Comparison of ENCODE assay signal across 13 mouse cellular contexts in genomic region chr4:153929921-153930320, GRCm38 (mm10). TPM values are rescaled to one million over a fixed set of nuclear protein-coding genes. Genes with fewer than 3 reads are reported as not detected.
A peak's percentile ranks its signal among the peaks of the same experiment; 100 is the strongest.
DNase-seq lines count a peak whose midpoint lies in the region; ATAC-seq lines count a peak whose summit lies in the region.
"Had no signal": no experiment of that assay in that cellular context is flagged by ENCODE, and none has a peak within 500 bp of the region (broad histone marks: within the 10 kb centered on the region; RNA-seq: fewer than 3 reads in every experiment).

No protein-coding gene starts in this region.

- no peaks in the 10 kb centered on the region for H3K36me3 ChIP-seq in midbrain, embryonic 13.5 days
- no peaks in the 10 kb centered on the region for H3K36me3 ChIP-seq in midbrain, embryonic 10.5 days
- H3K36me3 ChIP-seq in hindbrain, embryonic 16.5 days (ENCODE audit: control insufficient read depth, insufficient read depth, low read length): no peaks in the 10 kb centered on the region

- WGBS in midbrain, embryonic 13.5 days: 67% methylated on average over 4 of the region's 4 CpGs
- 84% methylated on average over 4 of the region's 4 CpGs for WGBS in midbrain, embryonic 10.5 days
- 51% methylated on average over 4 of the region's 4 CpGs for WGBS in hindbrain, embryonic 16.5 days

- H3K4me2 ChIP-seq in midbrain, embryonic 13.5 days (replicated peaks): no peak overlapping the region
- H3K4me2 ChIP-seq in hindbrain, embryonic 16.5 days (ENCODE audit: low read length): no peak overlapping the region

- no peak overlapping the region for H3K9ac ChIP-seq in midbrain, embryonic 13.5 days (replicated peaks)
- H3K9ac ChIP-seq in hindbrain, embryonic 16.5 days (ENCODE audit: low read depth, low read length): no peak overlapping the region

- no peak overlapping the region for H3K4me3 ChIP-seq in midbrain, embryonic 13.5 days (replicated peaks)
- H3K4me3 ChIP-seq in midbrain, embryonic 10.5 days: no peak overlapping the region
- H3K4me3 ChIP-seq in hindbrain, embryonic 16.5 days (ENCODE audit: low read length): no peak overlapping the region

- H3K9me3 ChIP-seq in midbrain, embryonic 13.5 days: no peaks in the 10 kb centered on the region
- no peaks in the 10 kb centered on the region for H3K9me3 ChIP-seq in midbrain, embryonic 10.5 days (replicated peaks)
- H3K9me3 ChIP-seq in hindbrain, embryonic 16.5 days (ENCODE audit: control insufficient read depth, low read length): no peaks in the 10 kb centered on the region

- peak; percentile 20 for DNase-seq in cerebellum, adult 11-12 months
- DNase-seq in cerebellum, adult 8-10 months: no peak
- no peak for DNase-seq in midbrain, embryonic 10.5 days (ENCODE audit: low spot score)
- peak; percentile 65 to 69 for DNase-seq in layer of hippocampus, postnatal 36 days
- DNase-seq in adrenal gland, postnatal 4 days (ENCODE audit: low spot score in 2 of 2): no peak
- DNase-seq in frontal cortex, postnatal 10 days (ENCODE audit: low spot score in 2 of 2): no peak
- DNase-seq: adrenal gland, postnatal 14 days; heart, postnatal 4 days; kidney, adult 8-10 months; lung, adult 2 months; thymus, adult 2 months had no signal

- H3K27ac ChIP-seq in midbrain, embryonic 13.5 days: no peak overlapping the region
- H3K27ac ChIP-seq in midbrain, embryonic 10.5 days (replicated peaks): no peak overlapping the region
- no peak overlapping the region for H3K27ac ChIP-seq in hindbrain, embryonic 16.5 days (ENCODE audit: low read depth, low read length)

- ATAC-seq in midbrain, embryonic 13.5 days: peak; percentile 50; the same call in 1 of the 2 replicates
- ATAC-seq in hindbrain, embryonic 16.5 days: peak; percentile 30; the same call in 1 of the 2 replicates

- peaks cover 66% of the 10 kb centered on the region for H3K27me3 ChIP-seq in midbrain, embryonic 13.5 days
- H3K27me3 ChIP-seq in midbrain, embryonic 10.5 days (ENCODE audit: low read depth, poor library complexity, severe bottlenecking): no peaks in the 10 kb centered on the region
- H3K27me3 ChIP-seq in hindbrain, embryonic 16.5 days (replicated peaks; ENCODE audit: control insufficient read depth, insufficient read depth, low read length): no peaks in the 10 kb centered on the region

- H3K4me1 ChIP-seq in midbrain, embryonic 13.5 days (replicated peaks): peaks cover 28% of the 10 kb centered on the region
- H3K4me1 ChIP-seq in midbrain, embryonic 10.5 days: peaks cover 4% of the 10 kb centered on the region
- H3K4me1 ChIP-seq in hindbrain, embryonic 16.5 days (ENCODE audit: control insufficient read depth, insufficient read depth, low read depth, low read length): no peaks in the 10 kb centered on the region; the same call in 1 of the 2 replicates

RNA-seq across cellular contexts. Expression of gene A430005L14Rik, which starts 27.1 kb away (rescaled TPM):
- 68.2 and 78.9 TPM in 2 replicates for polyA plus RNA-seq in midbrain, embryonic 13.5 days (2015; fragmentation: Nextera tagmentation; extraction: Ambion mirVana)
- polyA plus RNA-seq in midbrain, embryonic 10.5 days (2016; fragmentation: Nextera tagmentation; extraction: Ambion mirVana): 138 and 162 TPM in 2 replicates
- polyA plus RNA-seq in hindbrain, embryonic 16.5 days (2015; fragmentation: Nextera tagmentation; extraction: Ambion mirVana): 53.5 and 55.5 TPM in 2 replicates
- 10 to 100 TPM; 22.4 to 25.1 TPM for total RNA-seq in layer of hippocampus, postnatal 36 days (2021)
- 10 to 100 TPM; 25.1 to 26.9 TPM for total RNA-seq in adrenal gland, postnatal 4 days (2021)

RNA-seq across cellular contexts. Expression of gene Dffb, which starts 45.0 kb away (rescaled TPM):
- polyA plus RNA-seq in midbrain, embryonic 13.5 days (2015; fragmentation: Nextera tagmentation; extraction: Ambion mirVana): 12.0 and 13.0 TPM in 2 replicates
- polyA plus RNA-seq in midbrain, embryonic 10.5 days (2016; fragmentation: Nextera tagmentation; extraction: Ambion mirVana): 13.1 and 14.3 TPM in 2 replicates
- polyA plus RNA-seq in hindbrain, embryonic 16.5 days (2015; fragmentation: Nextera tagmentation; extraction: Ambion mirVana): 8.5 and 9.6 TPM in 2 replicates
- total RNA-seq in layer of hippocampus, postnatal 36 days (2021): 10 to 100 TPM; 12.2 to 16.0 TPM
- total RNA-seq in adrenal gland, postnatal 4 days (2021): 10 to 100 TPM; 13.8 TPM

RNA-seq across cellular contexts. Expression of gene Cep104, which starts 45.1 kb away (rescaled TPM):
- 18.0 and 20.4 TPM in 2 replicates for polyA plus RNA-seq in midbrain, embryonic 13.5 days (2015; fragmentation: Nextera tagmentation; extraction: Ambion mirVana)
- polyA plus RNA-seq in midbrain, embryonic 10.5 days (2016; fragmentation: Nextera tagmentation; extraction: Ambion mirVana): 21.5 and 22.8 TPM in 2 replicates
- 16.5 and 17.1 TPM in 2 replicates for polyA plus RNA-seq in hindbrain, embryonic 16.5 days (2015; fragmentation: Nextera tagmentation; extraction: Ambion mirVana)
- total RNA-seq in layer of hippocampus, postnatal 36 days (2021): 10 to 100 TPM; 32.1 to 38.4 TPM
- total RNA-seq in adrenal gland, postnatal 4 days (2021): 10 to 100 TPM; 22.1 to 23.1 TPM

Comparison
In these comparisons a context has a peak if more than half of its experiments do, and no peak if none do; other contexts are left out.
1. DNase-seq: peak in cerebellum, adult 11-12 months (single experiment) and layer of hippocampus, postnatal 36 days (2 of 2); none in cerebellum, adult 8-10 months (single experiment), midbrain, embryonic 10.5 days (single experiment), adrenal gland, postnatal 4 days (0 of 2) and frontal cortex, postnatal 10 days (0 of 2).